Mouse (Mus musculus): ENCODE data around the gene Enah. TPM values are rescaled to one million over a fixed set of nuclear protein-coding genes. Genes with fewer than 3 reads are reported as not detected.

Enah gene
- polyA plus RNA-seq, 1 experiment: 0.01 TPM

DNA sequence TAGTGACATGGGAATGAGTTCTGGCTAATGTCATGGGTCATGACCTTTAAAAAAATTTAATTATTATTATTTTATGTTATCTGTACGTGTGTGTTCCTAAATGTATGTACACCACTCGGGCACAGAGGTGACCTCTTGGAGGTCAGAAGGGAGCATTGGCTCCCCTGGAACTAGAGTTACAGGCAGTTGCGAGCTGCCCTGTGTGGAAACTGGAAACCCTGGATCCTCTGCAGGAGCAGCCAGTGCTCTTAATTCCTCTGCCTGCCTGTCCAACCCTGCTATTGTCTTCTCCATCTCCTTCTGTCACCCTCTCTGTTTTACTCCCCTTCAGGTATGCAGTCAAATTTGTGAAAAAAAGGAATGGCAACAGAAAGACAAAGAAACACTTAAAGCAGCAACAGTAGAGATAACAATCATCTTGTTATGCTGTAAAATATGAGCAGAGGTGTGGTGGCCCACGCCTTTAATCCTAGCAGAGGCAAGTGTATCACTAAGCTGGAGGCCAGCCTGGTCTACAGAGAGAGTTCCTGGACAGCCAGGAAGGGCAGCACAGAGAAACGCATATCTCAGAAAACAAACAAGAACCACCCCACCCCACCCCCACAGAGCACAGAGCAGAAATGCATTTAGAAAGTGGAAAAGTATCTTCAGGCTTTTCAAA is 10.3 kb upstream of the Enah start:
- Histone ChIP-seq H3K4me1 (ENCODE audit: control insufficient read depth) (no peaks in the 10 kb centered on the region), H3K9me3 (ENCODE audit: control insufficient read depth, low read length) (no peaks in the 10 kb centered on the region), H3K4me3 (replicated peaks) (no peak overlapping the region), H3K36me3 (ENCODE audit: control insufficient read depth) (no peaks in the 10 kb centered on the region), H3K27me3 (ENCODE audit: control insufficient read depth) (peaks cover 2% of the 10 kb centered on the region; the same call in 1 of the 2 replicates)
- TF ChIP-seq TAL1 (IDR thresholded peaks at IDR 0.05; ENCODE audit: low read length) (no peak), GATA1 (IDR thresholded peaks at IDR 0.05; ENCODE audit: low read length) (no peak)

DNA sequence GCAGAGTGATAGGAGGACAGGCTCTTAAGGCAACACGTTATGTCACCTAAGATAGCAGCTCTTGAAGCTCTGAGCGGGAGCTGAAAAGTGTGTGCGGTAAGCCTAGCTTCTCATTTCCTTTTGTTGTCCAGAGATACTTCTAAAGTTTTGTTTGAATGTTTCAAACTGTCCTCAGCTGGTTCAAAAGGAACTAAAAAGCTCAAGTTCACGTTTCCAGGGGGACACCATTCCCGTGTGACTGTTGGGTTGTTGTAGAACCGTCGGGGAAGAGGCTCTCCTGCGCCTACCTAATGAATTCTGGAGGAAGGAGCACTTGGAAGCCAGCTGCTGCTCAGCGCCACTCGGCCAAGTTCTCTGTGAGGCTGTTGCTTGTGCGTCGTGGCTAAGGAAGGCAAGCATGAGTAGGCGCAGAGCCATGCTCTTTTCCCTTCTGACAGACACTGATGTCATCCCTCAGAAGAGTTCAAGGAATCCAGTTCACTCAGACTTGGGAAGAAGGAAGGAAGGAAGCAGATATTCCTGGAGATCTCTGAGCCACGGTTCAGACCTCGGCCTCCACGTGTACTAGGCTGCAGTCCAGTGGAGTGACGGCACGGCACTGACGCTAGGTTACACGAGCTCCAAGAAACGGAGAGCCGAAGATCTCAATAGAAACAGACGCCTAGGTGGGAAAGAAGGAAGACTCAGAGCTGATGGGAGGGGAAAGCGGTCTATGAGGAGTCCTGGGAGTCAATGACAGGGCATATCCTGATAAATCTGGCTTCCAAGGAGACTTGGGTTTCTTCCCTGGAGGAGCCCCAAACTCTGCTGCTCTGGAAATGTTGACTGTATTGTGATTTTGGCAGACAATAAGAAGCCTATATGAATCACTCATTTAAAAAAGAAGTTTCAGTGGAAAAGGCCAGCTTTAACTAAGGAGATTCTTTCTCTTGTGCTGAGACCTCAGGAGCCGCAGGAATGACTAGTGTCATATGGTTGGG is 8.7 kb upstream of the Enah start:
- Histone ChIP-seq H3K36me3 (ENCODE audit: control insufficient read depth) (no peaks in the 10 kb centered on the region), H3K4me1 (ENCODE audit: control insufficient read depth) (no peaks in the 10 kb centered on the region), H3K27me3 (ENCODE audit: control insufficient read depth) (peaks cover 2% of the 10 kb centered on the region; the same call in 1 of the 2 replicates), H3K9me3 (ENCODE audit: control insufficient read depth, low read length) (no peaks in the 10 kb centered on the region), H3K4me3 (replicated peaks) (no peak overlapping the region)
- TF ChIP-seq GATA1 (IDR thresholded peaks at IDR 0.05; ENCODE audit: low read length) (no peak), TAL1 (IDR thresholded peaks at IDR 0.05; ENCODE audit: low read length) (no peak)

DNA sequence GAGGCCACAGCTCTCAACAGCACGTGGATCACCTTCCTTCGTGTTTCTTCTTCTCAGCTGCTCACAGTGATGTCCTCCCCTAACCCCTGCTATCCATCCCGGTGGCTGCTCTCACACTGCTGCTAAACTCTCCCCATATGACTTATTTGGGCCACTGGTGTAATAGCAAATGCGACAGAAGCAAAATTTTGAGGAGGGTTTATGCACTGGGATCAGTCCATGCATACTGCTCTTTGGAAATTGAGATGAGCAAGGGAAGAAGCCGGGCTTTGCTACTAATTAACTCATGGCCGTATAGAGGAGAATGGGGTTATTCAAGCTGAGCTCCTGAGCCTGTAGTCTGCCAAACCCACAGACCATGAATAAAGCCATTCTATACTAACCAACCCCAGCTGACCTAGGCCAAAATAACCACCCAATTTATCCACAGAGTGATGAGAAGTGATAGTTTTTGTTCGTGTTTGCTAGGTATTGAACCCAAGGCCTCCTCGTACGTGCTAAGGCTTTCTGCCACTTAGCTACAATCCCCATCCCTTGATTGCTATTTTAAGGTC is 7.7 kb upstream of the Enah start:
- Histone ChIP-seq H3K9me3 (ENCODE audit: control insufficient read depth, low read length) (no peaks in the 10 kb centered on the region), H3K4me3 (replicated peaks) (no peak overlapping the region), H3K36me3 (ENCODE audit: control insufficient read depth) (no peaks in the 10 kb centered on the region), H3K27me3 (ENCODE audit: control insufficient read depth) (peaks cover 7% of the 10 kb centered on the region), H3K4me1 (ENCODE audit: control insufficient read depth) (no peaks in the 10 kb centered on the region)
- TF ChIP-seq GATA1 (IDR thresholded peaks at IDR 0.05; ENCODE audit: low read length): no peak
- no peak for TF ChIP-seq TAL1 (IDR thresholded peaks at IDR 0.05; ENCODE audit: low read length)

DNA sequence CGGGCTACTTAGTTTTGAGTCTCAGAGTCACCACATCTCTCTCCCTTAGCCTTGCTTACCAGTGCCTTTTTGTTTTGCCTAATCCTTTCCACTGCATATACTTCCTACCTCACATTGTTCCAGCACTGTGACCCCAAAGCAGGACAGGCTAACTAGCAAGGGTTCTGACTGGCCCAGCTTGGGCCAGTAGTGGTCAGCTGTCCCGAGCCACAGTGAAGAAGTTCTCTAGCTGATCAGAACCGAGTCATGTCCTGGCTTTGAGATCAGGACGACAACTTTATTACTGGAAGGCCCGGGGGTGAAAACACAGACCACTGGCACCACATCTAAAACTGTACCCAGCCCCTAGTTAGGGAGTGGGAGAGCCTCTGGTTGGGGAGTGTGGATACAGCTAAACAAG is 7.0 kb upstream of the Enah start:
- Histone ChIP-seq H3K4me3 (replicated peaks) (no peak overlapping the region), H3K27me3 (ENCODE audit: control insufficient read depth) (peaks cover 14% of the 10 kb centered on the region), H3K9me3 (ENCODE audit: control insufficient read depth, low read length) (no peaks in the 10 kb centered on the region), H3K4me1 (ENCODE audit: control insufficient read depth) (no peaks in the 10 kb centered on the region), H3K36me3 (ENCODE audit: control insufficient read depth) (no peaks in the 10 kb centered on the region)
- TF ChIP-seq TAL1 (IDR thresholded peaks at IDR 0.05; ENCODE audit: low read length) (no peak), GATA1 (IDR thresholded peaks at IDR 0.05; ENCODE audit: low read length) (no peak)

DNA sequence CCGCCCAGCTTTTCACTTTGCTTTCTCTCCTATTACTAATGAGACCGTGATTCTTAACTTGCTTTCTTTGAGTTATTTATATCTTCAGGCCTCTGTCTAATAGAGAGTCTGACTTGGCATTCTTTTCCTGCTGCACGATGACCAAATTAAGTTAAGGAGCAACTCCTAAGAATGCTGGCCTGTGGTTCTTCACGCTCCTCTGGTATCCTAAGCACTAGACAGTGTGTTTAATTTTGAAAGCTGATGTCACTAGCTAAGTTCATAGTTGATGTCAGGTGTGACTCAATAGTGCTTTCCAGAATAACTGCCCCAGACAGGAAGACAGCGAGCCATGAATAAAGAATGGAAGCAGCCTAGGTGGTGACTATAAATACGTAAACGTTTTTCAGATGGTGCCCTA is 6.3 kb upstream of the Enah start:
- Histone ChIP-seq H3K36me3 (ENCODE audit: control insufficient read depth) (no peaks in the 10 kb centered on the region), H3K9me3 (ENCODE audit: control insufficient read depth, low read length) (no peaks in the 10 kb centered on the region), H3K4me1 (ENCODE audit: control insufficient read depth) (no peaks in the 10 kb centered on the region), H3K4me3 (replicated peaks) (no peak overlapping the region), H3K27me3 (ENCODE audit: control insufficient read depth) (peaks cover 21% of the 10 kb centered on the region)
- no peak for TF ChIP-seq GATA1 (IDR thresholded peaks at IDR 0.05; ENCODE audit: low read length)
- TF ChIP-seq TAL1 (IDR thresholded peaks at IDR 0.05; ENCODE audit: low read length): no peak

DNA sequence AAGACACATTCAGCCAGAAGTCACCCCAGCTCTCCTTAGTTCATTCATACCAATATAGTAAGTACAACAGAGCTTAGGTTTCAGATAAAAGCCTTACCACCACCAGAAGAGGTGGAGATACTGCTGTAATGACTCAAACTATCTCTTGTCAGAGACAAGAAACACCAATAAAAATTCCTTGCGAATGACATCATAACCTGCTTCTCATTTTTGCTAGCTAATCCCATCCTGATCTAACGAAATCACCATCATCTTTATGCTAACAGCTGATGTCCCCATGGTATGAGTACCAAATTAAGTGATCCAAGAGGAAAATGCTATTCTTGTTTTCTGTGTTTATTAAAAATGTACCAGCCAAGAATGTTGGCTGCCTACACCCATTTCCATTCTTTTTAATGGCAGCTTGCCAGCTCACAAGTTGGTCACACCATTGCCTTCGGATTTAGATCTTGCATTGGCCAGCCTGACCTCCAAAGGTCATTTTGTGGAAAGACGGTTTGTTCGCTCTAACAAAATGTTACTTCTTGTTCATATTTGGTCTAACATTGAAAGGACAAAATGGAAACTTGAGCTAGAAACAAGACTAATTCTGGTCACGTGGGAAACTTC is 2.0 kb upstream of the Enah start:
- Histone ChIP-seq H3K36me3 (ENCODE audit: control insufficient read depth) (no peaks in the 10 kb centered on the region), H3K27me3 (ENCODE audit: control insufficient read depth) (peaks cover 62% of the 10 kb centered on the region), H3K9me3 (ENCODE audit: control insufficient read depth, low read length) (no peaks in the 10 kb centered on the region), H3K4me1 (ENCODE audit: control insufficient read depth) (no peaks in the 10 kb centered on the region), H3K4me3 (replicated peaks) (no peak overlapping the region)
- TF ChIP-seq TAL1 (IDR thresholded peaks at IDR 0.05; ENCODE audit: low read length): no peak
- TF ChIP-seq GATA1 (IDR thresholded peaks at IDR 0.05; ENCODE audit: low read length): no peak

DNA sequence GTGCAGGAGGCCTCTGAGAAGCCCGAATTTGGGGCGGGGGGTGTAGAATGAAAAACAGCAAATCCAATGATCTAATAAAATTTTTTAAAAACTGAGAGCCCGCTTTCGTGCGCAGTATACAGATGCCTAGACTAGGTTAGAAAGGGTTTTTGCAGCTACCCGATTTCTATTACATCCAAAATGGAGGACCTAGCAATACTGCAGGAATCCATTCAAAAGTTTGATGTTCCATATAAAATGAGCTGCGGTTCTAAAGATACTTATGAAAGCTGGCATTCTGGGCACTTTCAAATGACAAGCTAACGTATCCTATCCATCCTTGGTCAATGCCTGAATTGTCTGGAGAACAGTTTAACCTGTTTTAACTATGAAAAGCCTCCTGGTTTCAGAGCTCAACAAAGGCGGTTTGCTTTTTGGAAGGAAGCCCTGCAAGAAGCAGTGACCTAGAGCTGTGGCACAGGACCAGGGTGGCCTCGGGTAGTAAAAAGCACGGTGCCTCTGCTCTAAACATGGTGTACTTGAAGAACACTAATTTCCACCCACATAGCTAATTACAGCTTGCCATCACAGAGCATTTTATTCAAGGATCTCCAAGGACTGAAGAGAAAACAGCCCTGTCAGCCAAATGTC is 1.2 kb upstream of the Enah start:
- Histone ChIP-seq H3K4me1 (ENCODE audit: control insufficient read depth) (no peaks in the 10 kb centered on the region), H3K9me3 (ENCODE audit: control insufficient read depth, low read length) (no peaks in the 10 kb centered on the region)

DNA sequence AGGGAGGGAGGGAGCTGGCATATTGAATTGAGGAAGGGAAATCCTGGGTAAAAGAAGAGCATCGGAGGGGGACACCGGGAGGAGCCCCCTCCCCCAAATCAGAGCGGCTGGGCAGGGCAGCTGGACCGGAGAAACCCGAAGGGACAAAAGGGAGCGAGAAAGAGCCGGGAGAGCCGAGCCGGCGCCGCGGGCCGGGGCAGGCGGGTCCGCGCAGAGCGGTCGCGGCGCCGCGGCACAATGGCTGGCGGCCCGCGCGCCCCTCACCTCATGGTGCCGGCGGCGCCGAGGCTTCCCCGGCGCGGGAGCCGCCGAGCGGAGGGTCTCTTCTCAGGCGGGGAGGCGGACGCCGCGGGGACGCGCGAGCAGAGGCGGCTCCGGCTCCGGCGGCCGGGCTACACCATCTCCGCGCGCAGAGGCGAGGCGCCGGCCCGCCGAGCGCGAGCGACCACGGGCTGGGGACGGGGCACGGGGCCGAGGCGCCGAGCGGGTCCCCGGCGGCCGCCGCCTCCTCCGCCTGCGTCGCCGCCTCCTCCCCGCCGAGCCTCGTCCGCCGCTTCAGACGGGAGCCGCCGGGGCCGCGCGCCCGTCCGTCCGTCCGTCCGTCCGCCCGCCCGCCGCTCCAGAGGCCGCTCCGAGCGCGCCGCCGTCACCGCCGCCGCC is 394 bp downstream of the Enah start:
- H3K27me3 ChIP-seq (ENCODE audit: control insufficient read depth): peaks cover 70% of the 10 kb centered on the region
- H3K4me3 ChIP-seq (replicated peaks): peak overlapping the region; percentile 50

More for the DNA sequence above, 1.2 kb upstream of the Enah start:
- peaks cover 69% of the 10 kb centered on the region for H3K27me3 ChIP-seq (ENCODE audit: control insufficient read depth)
- no peak overlapping the region for H3K4me3 ChIP-seq (replicated peaks)
- TF ChIP-seq TAL1 (IDR thresholded peaks at IDR 0.05; ENCODE audit: low read length): no peak
- no peak for TF ChIP-seq GATA1 (IDR thresholded peaks at IDR 0.05; ENCODE audit: low read length)
- no peaks in the 10 kb centered on the region for H3K36me3 ChIP-seq (ENCODE audit: control insufficient read depth)

More for the DNA sequence above, 394 bp downstream of the Enah start:
- TF ChIP-seq TAL1 (IDR thresholded peaks at IDR 0.05; ENCODE audit: low read length) (no peak), GATA1 (IDR thresholded peaks at IDR 0.05; ENCODE audit: low read length) (no peak)
- Histone ChIP-seq H3K9me3 (ENCODE audit: control insufficient read depth, low read length) (no peaks in the 10 kb centered on the region), H3K36me3 (ENCODE audit: control insufficient read depth) (no peaks in the 10 kb centered on the region), H3K4me1 (ENCODE audit: control insufficient read depth) (no peaks in the 10 kb centered on the region)

Measured in erythroblast, embryonic 14.5 days (primary cell).